Mouse (Mus musculus) erythroblast, embryonic 14.5 days (primary cell): ENCODE results near the gene Bloc1s3. TPM values are rescaled to one million over a fixed set of nuclear protein-coding genes. Genes with fewer than 3 reads are reported as not detected.

Experiments
- H3K27me3 ChIP-seq: 2 replicates; pipeline ENCODE4 v1.6.1; 2012; ENCODE audit warnings: inconsistent platforms; ENCODE audit not compliant: control insufficient read depth
- H3K36me3 ChIP-seq: 2 replicates; pipeline ENCODE4 v1.6.1; 2012; ENCODE audit warnings: mild to moderate bottlenecking, inconsistent platforms; ENCODE audit not compliant: control insufficient read depth
- H3K4me1 ChIP-seq: 2 replicates; pipeline ENCODE4 v1.6.1; 2012; ENCODE audit warnings: inconsistent platforms; ENCODE audit not compliant: control insufficient read depth
- H3K4me3 ChIP-seq: replicated peaks from 2 replicates; pipeline ENCODE3; 2012; ENCODE audit warnings: moderate library complexity, mild to moderate bottlenecking, inconsistent platforms
- H3K9me3 ChIP-seq: 2 replicates; pipeline ENCODE4 v1.6.1; 2012; ENCODE audit warnings: low read length, inconsistent platforms, mixed read lengths; ENCODE audit not compliant: control insufficient read depth
- GATA1 ChIP-seq: IDR thresholded peaks from 2 replicates; pipeline ENCODE4 v1.6.1; 2012; ENCODE audit warnings: low read length, inconsistent platforms, mixed read lengths
- TAL1 ChIP-seq: IDR thresholded peaks from 3 replicates; pipeline ENCODE4 v1.6.1; 2012; ENCODE audit warnings: low read length, inconsistent platforms, mixed read lengths
- polyA plus RNA-seq: library from polyadenylated mRNA; stranded (reverse); fragments of >175 nt; gene quantifications from 2 replicates; pipeline ENCODE4 v1.2.3, GENCODE M21; 2012

Bloc1s3 gene
- polyA plus RNA-seq, 1 experiment, result 0.49 TPM

GRCm38 (mm10) chr7:19542155-19542691 lies 34.1 kb upstream of the Bloc1s3 start:
- TF ChIP-seq TAL1, result no peak
- H3K36me3 ChIP-seq, result peaks cover 89% of the 10 kb centered on the region
- peaks cover 52% of the 10 kb centered on the region for H3K4me1 ChIP-seq
- H3K27me3 ChIP-seq, result no peaks in the 10 kb centered on the region
- no peak overlapping the region for H3K4me3 ChIP-seq
- H3K9me3 ChIP-seq, result no peaks in the 10 kb centered on the region

- Histone ChIP-seq H3K36me3 (peaks cover 88% of the 10 kb centered on the region), H3K4me1 (peaks cover 50% of the 10 kb centered on the region)
- no peak for TF ChIP-seq TAL1
- TF ChIP-seq GATA1, result no peak
Observed at GRCm38 (mm10) chr7:19541681-19542154, 33.6 kb upstream of the Bloc1s3 start.

GRCm38 (mm10) chr7:19540771-19541566 lies 32.8 kb upstream of the Bloc1s3 start:
- Histone ChIP-seq H3K27me3 (no peaks in the 10 kb centered on the region), H3K4me3 (no peak overlapping the region), H3K4me1 (peaks cover 48% of the 10 kb centered on the region), H3K9me3 (no peaks in the 10 kb centered on the region), H3K36me3 (peaks cover 88% of the 10 kb centered on the region)
- TF ChIP-seq TAL1, result no peak
- TF ChIP-seq GATA1, result no peak

More at GRCm38 (mm10) chr7:19541681-19542154, 33.6 kb upstream of the Bloc1s3 start:
- Histone ChIP-seq H3K9me3 (no peaks in the 10 kb centered on the region), H3K4me3 (no peak overlapping the region), H3K27me3 (no peaks in the 10 kb centered on the region)

- Histone ChIP-seq H3K36me3 (peaks cover 94% of the 10 kb centered on the region), H3K4me1 (peaks cover 18% of the 10 kb centered on the region), H3K27me3 (no peaks in the 10 kb centered on the region), H3K4me3 (no peak overlapping the region), H3K9me3 (no peaks in the 10 kb centered on the region)
- TF ChIP-seq TAL1, result no peak
- no peak for TF ChIP-seq GATA1
Observed at GRCm38 (mm10) chr7:19534676-19535075, 26.5 kb upstream of the Bloc1s3 start.

- no peaks in the 10 kb centered on the region for H3K27me3 ChIP-seq
- peaks cover 90% of the 10 kb centered on the region for H3K36me3 ChIP-seq
- H3K4me3 ChIP-seq, result no peak overlapping the region
- no peak for TF ChIP-seq GATA1
- TF ChIP-seq TAL1, result no peak
- H3K4me1 ChIP-seq, result peaks cover 12% of the 10 kb centered on the region
- H3K9me3 ChIP-seq, result no peaks in the 10 kb centered on the region
Observed at GRCm38 (mm10) chr7:19532240-19532639, 24.1 kb upstream of the Bloc1s3 start.

- Histone ChIP-seq H3K4me1 (peaks cover 9% of the 10 kb centered on the region), H3K4me3 (no peak overlapping the region), H3K27me3 (no peaks in the 10 kb centered on the region), H3K36me3 (peaks cover 79% of the 10 kb centered on the region), H3K9me3 (no peaks in the 10 kb centered on the region)
- TF ChIP-seq GATA1, result no peak
- TF ChIP-seq TAL1, result no peak
Observed at GRCm38 (mm10) chr7:19531077-19531476, 22.9 kb upstream of the Bloc1s3 start.

- H3K9me3 ChIP-seq, result peaks cover 14% of the 10 kb centered on the region
- H3K27me3 ChIP-seq, result peaks cover 59% of the 10 kb centered on the region
- H3K4me1 ChIP-seq, result peaks cover 16% of the 10 kb centered on the region
Observed at GRCm38 (mm10) chr7:19525105-19525481, 16.9 kb upstream of the Bloc1s3 start.

GRCm38 (mm10) chr7:19524420-19525104 lies 16.4 kb upstream of the Bloc1s3 start:
- no peak overlapping the region for H3K4me3 ChIP-seq
- H3K36me3 ChIP-seq, result peaks cover 14% of the 10 kb centered on the region
- H3K9me3 ChIP-seq, result peaks cover 14% of the 10 kb centered on the region
- no peak for TF ChIP-seq GATA1
- no peak for TF ChIP-seq TAL1
- H3K27me3 ChIP-seq, result peaks cover 65% of the 10 kb centered on the region
- H3K4me1 ChIP-seq, result peaks cover 21% of the 10 kb centered on the region

More at GRCm38 (mm10) chr7:19525105-19525481, 16.9 kb upstream of the Bloc1s3 start:
- Histone ChIP-seq H3K4me3 (no peak overlapping the region), H3K36me3 (peaks cover 20% of the 10 kb centered on the region)
- TF ChIP-seq GATA1 (no peak), TAL1 (no peak)
